Mouse (Mus musculus) retina, adult 2 months (tissue): Measurements from ENCODE around the gene Zdhhc23.

Experiments
- DNase-seq: peaks from one replicate; pipeline ENCODE4 v3.0.0-alpha.2; 2012; ENCODE audit warnings: low read depth, low spot score

The Zdhhc23 gene

DNA sequence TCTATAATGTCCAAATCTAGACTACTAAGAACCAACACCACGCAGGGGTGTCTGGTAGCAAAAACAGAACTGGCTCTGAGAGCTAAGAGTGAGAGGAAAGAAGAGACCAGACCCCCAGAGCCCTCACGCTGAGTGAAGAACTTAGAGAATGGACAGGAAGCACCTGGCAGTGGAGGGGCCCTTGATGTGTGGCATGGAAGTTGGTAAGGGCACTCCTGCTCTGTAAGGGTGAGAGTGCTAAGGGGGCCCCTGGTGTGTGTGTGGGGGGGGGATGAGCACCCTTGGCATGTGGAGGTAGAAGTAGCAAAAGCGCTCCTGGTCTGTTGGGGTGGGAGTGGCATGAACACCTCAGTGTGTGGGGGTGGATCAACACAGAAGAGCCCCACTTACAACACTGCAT, 9.2 kb downstream of the Zdhhc23 start:
- no peak for DNase-seq

DNA sequence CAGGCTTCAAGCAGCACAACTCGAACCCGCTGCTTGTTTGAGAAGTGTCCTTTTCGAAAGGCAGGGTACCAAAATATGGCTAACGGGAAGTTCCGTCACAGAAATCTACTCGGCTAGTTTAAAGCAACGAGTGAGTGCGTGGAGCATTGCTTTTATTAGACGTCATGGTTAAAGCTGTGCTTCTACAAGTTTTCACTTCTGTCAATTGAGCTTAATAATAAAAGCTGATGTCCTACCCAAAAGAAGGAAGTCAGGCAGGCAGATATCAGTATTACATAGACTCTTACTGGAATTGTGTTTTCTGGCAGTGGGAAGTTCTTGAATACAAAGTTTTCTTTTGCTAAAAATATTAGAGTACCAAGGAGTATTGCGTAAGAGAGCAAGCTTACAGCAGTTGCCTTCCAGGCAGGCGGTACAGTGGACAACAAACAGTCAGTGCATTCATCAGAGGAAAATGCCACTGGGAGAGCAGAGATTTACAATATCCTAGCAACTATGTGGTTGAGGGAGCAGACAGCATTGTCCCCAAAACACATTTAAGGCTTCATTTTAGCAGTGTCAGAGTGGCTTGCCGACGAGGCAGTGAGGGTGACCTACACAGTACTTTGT, 13.7 kb downstream of the Zdhhc23 start:
- DNase-seq = no peak

DNA sequence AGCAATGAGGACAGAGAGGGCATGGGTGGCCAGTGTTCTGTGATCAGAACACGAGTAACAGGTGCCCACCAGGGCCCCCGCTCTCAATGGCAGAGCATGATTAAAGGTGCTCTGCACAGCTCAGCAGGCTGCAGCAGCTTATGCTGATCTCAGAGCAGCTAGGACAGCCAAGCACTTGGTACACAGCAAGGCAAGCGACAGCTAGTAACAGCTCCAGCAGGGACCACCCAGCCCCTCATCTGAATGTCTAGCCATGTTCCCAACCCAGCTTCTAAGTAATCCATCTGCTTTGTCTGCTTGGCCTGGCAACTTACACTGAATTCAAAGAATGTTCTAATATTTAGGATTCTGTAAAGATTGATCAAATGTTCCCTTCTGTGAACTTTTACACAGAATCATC, 15.8 kb downstream of the Zdhhc23 start:
- no peak for DNase-seq

DNA sequence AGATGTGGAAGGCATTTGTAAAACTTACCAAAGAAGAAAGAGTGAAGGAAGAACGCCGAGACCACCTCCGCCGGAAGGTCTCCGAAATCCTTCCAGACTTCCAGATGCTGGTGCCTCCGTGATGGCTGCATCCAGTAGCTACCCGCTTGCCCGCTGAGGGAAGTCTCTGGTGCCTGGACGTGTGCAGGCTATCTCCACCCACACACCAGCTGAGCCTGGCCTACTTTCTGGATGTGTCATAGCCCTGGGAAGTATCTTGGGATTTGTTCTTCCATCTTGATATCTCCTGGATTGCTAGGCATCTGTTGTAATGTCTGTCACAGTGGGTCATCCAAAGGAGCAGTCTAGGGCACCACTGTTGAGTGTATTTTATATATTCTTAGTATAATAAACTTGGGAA, 16.3 kb downstream of the Zdhhc23 start:
- DNase-seq = no peak

GRCm38 (mm10) chr16:43958038-43958437, 21.6 kb downstream of the Zdhhc23 start:
- DNase-seq = no peak

DNA sequence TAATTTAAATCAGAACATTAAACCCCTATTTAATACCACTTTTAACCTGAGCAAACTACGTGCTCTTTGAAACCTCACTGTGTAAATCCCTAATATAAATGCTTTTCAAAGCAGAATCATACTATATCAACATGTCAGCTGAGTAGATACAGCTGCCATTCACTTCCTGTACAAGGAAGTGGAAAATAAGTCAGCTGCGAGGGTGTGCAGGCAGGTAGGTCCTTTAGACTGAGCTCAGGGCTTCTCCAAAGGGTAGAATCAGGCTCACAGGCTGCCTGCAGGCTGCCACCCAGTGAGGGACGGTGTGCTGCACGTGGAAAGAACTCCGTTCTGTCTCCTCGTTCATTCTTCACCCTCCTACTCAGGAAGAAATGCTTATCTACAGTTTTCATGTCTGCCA, 24.7 kb downstream of the Zdhhc23 start:
- no peak for DNase-seq

DNA sequence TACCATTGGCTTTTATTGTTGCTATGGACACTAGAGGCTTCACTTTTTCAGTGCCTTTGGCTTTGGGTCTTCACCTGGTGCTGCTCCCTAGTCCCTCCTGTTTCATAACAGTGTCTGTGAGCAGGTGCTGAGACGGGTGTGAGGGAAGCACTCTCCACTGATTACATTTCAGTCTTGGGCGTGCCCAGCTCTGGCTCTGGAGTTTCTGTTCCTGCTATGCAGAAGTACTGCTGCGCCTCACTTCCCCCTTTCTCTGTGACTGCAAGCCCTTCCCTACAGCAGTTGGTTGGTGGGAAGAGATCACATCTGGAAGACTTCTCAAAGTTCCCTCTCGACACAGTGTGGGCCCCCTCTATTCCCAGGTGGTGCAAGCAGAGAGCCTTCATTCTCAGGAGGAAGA, 28.0 kb downstream of the Zdhhc23 start:
- no peak for DNase-seq

GRCm38 (mm10) chr16:43945869-43946268, 33.7 kb downstream of the Zdhhc23 start:
- DNase-seq = no peak

DNA sequence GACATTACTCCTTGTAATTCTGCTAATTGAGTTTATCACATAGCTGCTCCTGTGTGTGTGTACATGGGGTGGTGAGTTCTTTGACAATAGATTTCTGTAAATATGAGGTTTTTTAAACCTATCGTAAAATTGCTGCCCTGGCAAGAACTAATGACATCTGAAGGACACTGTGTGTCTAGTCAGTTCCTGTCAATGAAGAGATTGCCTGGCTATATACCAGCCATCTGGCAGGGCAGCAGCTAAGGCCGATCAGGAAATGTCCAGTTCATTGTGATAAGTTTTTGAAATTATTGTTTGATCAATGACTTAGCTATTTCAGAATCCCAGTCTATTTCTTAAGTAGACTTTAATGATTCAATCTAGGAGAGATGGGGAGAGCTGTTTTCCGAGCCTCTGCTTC, 34.2 kb downstream of the Zdhhc23 start:
- DNase-seq = no peak

DNA sequence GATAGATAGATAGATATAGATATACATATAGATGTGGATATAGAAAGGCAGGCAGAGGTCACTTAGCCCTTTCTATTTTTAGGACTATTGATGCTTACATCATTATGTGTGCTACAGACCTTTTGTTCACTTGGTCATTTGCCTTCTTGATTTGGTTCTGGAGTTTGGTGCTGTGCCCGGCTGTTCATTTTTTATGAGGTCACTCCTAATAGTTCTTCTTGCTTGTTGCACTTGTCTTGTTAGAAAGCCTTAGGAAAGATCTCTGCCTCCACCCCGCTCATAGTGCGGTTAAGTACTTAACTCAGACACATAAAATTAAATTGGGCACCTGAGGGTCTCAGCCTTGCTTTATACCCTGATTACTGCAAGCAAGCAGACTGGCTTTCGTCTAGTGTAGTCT, 38.7 kb downstream of the Zdhhc23 start:
- no peak for DNase-seq

- no peak for DNase-seq
Observed at GRCm38 (mm10) chr16:43935892-43936291, 43.7 kb downstream of the Zdhhc23 start.

- no peak for DNase-seq
Observed at GRCm38 (mm10) chr16:43935367-43935766, 44.2 kb downstream of the Zdhhc23 start.

DNA sequence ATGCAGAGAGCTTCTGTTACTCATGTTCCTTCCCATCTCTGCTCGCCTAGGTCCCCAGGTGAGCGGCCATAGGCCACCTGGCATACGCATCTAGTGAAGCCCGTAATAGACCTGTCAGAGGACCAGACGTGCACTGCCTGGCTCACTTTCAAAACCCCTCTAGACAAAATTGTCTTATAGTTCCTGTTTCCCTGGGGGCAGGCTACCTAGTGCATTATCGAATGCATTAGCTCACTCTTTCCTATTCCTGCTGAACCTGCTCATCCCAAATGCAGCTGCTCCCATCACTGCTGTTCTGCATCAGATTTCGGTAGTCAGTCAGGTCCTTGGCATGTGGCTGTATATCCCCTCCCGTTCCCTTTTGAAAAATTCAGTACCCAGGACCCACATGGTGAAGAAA, 44.7 kb downstream of the Zdhhc23 start:
- DNase-seq = no peak

DNA sequence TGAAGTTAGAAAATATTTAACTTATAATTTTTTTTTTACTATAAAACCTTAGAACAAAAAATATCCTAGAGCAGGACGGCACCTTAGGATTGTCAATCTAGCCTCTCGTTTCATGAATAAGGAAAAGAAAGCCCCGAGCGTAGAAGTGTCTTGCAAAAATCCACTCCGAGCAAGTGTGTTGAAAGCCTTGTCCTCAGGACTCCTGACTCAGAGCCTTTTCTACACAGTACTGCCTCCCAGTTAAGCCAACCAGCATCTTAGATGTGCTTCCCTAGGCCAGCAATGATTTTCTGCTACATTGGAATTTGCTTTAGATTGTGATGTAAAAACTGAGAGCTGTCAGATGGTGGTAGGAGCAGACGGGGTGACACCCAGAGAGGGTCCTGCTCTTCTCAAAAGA, 46.5 kb downstream of the Zdhhc23 start:
- no peak for DNase-seq

GRCm38 (mm10) chr16:43932319-43932718, 47.3 kb downstream of the Zdhhc23 start:
- DNase-seq = no peak

DNA sequence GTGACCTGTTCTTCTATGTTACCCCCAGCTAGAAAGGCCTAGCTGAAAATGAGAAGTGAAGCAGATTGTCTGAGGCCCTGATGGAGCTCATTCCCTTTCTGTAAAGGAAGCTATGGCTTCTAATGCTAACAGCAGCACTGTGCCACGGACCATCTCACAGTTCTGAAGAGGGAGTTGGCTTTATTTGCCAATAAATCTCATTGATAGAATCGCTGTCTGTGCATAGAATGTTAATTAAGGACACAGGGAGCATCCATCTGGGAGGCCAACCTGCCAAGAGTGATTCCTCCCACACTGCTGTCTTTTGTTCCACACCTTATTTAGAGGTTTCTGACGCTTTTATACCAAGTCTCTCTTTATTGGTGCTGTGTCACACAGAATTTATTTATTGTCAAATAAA, 48.1 kb downstream of the Zdhhc23 start:
- no peak for DNase-seq

DNA sequence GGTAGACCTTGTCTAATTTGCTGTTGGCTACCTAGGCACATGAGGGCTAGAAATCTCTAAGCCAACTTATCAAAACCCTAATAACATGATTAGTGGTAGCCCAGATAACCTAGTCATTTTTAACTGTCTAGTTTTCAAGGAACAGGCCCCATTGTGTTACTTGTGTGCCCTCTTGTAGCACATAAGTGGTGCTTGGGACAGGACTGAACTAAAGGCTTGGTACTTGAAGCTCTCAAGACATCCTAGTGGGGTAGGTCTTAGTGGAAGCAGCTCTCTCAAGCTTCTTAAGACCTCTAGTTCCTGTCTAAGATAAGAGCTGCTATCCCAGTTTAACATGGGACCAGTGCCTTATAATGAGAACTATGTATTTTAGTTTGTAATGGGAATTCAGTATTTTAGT, 49.0 kb downstream of the Zdhhc23 start:
- DNase-seq = no peak

- no peak for DNase-seq
Observed at GRCm38 (mm10) chr16:43926341-43926859, 53.2 kb downstream of the Zdhhc23 start, which contains the start of gene Qtrt2. Gene Qtrt2, minus strand, starts transcription at chr16:43926809.

GRCm38 (mm10) chr16:43925846-43926245, 53.7 kb downstream of the Zdhhc23 start:
- DNase-seq = no peak

- no peak for DNase-seq
Observed at GRCm38 (mm10) chr16:43925001-43925558, 54.5 kb downstream of the Zdhhc23 start.

- DNase-seq = no peak
Observed at GRCm38 (mm10) chr16:43922630-43923029, 57.0 kb downstream of the Zdhhc23 start.

DNA sequence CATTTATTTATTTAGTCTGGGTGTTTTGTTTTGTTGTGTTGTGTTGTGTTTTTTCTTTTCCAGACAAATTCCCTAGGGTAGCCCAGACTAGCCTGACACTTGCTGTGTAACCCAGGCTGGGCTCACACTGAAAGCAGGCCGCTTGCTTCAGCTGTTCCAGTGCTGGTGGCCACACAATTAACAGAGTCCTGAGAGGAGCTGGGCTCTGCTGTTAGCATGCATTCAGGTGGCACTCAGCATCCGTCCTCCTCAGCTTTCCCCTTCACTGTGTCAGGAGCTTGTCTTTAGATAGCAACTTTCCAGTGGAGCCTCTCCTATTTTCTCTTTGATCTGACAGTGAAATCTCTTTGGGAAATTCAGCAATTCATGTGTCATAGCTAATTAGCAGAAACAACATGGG, 57.6 kb downstream of the Zdhhc23 start:
- DNase-seq = no peak

GRCm38 (mm10) chr16:43918867-43919266, 60.7 kb downstream of the Zdhhc23 start:
- DNase-seq = no peak
